Mouse (Mus musculus) neural tube, embryonic 11.5 days (tissue): ENCODE measurements around the gene 4933415A04Rik. TPM values are rescaled to one million over a fixed set of nuclear protein-coding genes. Genes with fewer than 3 reads are reported as not detected.

ENCODE experiments used
- ATAC-seq: fragments of 200-750 bp; cut with Nextera tagmentation; 2 replicates; pipeline ENCODE4 v1.8.0; 2017; ENCODE audit warnings: moderate number of reproducible peaks, mild to moderate bottlenecking, moderate TSS enrichment, moderate library complexity; ENCODE audit not compliant: insufficient read depth, low FRiP score, low TSS enrichment
- DNase-seq: peaks from one replicate; pipeline ENCODE4 v3.0.0-alpha.2; 2015; ENCODE audit warnings: low spot score
- H3K27ac ChIP-seq: fragments of 300-500 bp; sonication (generic); 2 replicates; pipeline ENCODE4 v1.5.1; 2014; ENCODE audit warnings: low read depth, mild to moderate bottlenecking, low read length
- H3K27me3 ChIP-seq: fragments of 300-500 bp; sonication (generic); 2 replicates; pipeline ENCODE4 v1.6.1; 2014; ENCODE audit warnings: mild to moderate bottlenecking, low read length, mixed read lengths; ENCODE audit not compliant: control insufficient read depth, insufficient read depth
- H3K36me3 ChIP-seq: fragments of 300-500 bp; sonication (generic); 2 replicates; pipeline ENCODE4 v1.6.1; 2014; ENCODE audit warnings: mild to moderate bottlenecking, low read length, moderate library complexity, mixed read lengths; ENCODE audit not compliant: control insufficient read depth, insufficient read depth
- H3K4me1 ChIP-seq: fragments of 300-500 bp; sonication (generic); 2 replicates; pipeline ENCODE4 v1.6.1; 2014; ENCODE audit warnings: low read length, mixed read lengths; ENCODE audit not compliant: control insufficient read depth, insufficient read depth
- H3K4me2 ChIP-seq: fragments of 300-500 bp; sonication (generic); 2 replicates; pipeline ENCODE4 v1.6.1; 2014; ENCODE audit warnings: low read depth, mild to moderate bottlenecking, moderate library complexity
- H3K4me3 ChIP-seq: fragments of 300-500 bp; sonication (generic); 2 replicates; pipeline ENCODE4 v1.5.1; 2014; ENCODE audit warnings: low read depth, low read length
- H3K9ac ChIP-seq: fragments of 300-500 bp; sonication (generic); 2 replicates; pipeline ENCODE4 v1.6.1; 2014; ENCODE audit warnings: mild to moderate bottlenecking, low read length
- H3K9me3 ChIP-seq: fragments of 300-500 bp; sonication (generic); 2 replicates; pipeline ENCODE4 v1.6.1; 2016; ENCODE audit warnings: low read length; ENCODE audit not compliant: control insufficient read depth
- WGBS: fragments of 180-500 bp; shearing (Covaris S2); extraction: QIAGEN DNeasy Blood & Tissue Kit; methylation state at CpG from one replicate; pipeline ENCODE4 v1.1.7; 2014; 5-methylcytosine and 5-hydroxymethylcytosine counted together
- polyA plus RNA-seq: library from polyadenylated mRNA; unstranded; fragments of >200 nt; fragmentation: Nextera tagmentation; extraction: Ambion mirVana; gene quantifications from 2 replicates; pipeline ENCODE4 v1.2.1, GENCODE M21; 2014

Gene 4933415A04Rik
- polyA plus RNA-seq, 1 experiment from 2014 or later, result 12.5 TPM

DNA sequence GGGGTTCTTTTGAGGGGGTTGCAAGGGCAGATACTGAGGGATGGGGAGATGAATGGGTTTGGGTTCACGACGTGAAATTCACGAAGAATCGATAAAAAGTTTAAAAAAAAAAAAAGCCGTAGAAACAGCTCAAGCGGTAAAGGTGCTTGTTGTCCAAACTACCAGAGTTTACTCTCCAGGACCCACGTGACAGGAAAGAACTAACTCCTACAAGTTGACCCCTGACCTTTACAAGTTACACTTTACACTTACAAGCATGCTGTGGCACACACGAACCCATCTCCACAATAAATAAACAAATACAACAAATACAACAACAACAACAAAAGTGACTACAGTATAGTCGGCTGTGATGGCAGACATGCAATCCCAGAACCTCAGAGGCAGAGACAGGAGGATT, 44.8 kb downstream of the 4933415A04Rik start:
- Histone ChIP-seq H3K4me2 (no peak overlapping the region), H3K27ac (no peak overlapping the region), H3K27me3 (no peaks in the 10 kb centered on the region), H3K9ac (no peak overlapping the region), H3K4me1 (0 out of 2 replicates have a peak, but pooled peaks cover 2% of the 10 kb centered on the region), H3K4me3 (no peak overlapping the region), H3K9me3 (no peaks in the 10 kb centered on the region), H3K36me3 (no peaks in the 10 kb centered on the region)
- ATAC-seq, result no peak
- no peak for DNase-seq
- 92% methylated on average over 9 of the region's 9 CpGs for WGBS

DNA sequence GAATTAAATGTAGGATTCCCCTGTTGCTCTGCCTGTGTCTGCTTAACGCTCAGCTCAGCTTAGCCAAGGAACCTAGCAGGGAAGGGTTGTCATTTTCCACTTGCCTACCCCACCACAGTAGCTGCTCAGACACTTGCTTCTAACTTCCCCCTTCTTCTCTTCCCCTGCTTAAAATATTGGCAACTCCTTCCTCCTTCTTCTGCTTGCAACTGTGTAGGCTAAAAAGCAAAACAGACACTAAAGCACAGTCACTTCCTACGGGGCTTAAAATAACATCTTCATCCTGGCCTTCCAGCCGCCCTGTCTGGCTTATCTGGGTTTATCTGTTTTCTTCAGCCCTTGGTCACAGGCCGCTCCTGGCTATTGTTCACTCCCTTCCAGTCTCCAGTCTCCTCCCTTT, 45.7 kb downstream of the 4933415A04Rik start:
- no peak for ATAC-seq
- H3K9me3 ChIP-seq, result no peaks in the 10 kb centered on the region
- no peaks in the 10 kb centered on the region for H3K36me3 ChIP-seq
- H3K4me2 ChIP-seq, result no peak overlapping the region
- no peak overlapping the region for H3K27ac ChIP-seq
- H3K4me1 ChIP-seq, result 0 out of 2 replicates have a peak, but pooled peaks cover 2% of the 10 kb centered on the region
- WGBS, result 66% methylated on average over 4 of the region's 4 CpGs
- H3K9ac ChIP-seq, result no peak overlapping the region
- DNase-seq, result no peak
- H3K27me3 ChIP-seq, result no peaks in the 10 kb centered on the region
- H3K4me3 ChIP-seq, result no peak overlapping the region

DNA sequence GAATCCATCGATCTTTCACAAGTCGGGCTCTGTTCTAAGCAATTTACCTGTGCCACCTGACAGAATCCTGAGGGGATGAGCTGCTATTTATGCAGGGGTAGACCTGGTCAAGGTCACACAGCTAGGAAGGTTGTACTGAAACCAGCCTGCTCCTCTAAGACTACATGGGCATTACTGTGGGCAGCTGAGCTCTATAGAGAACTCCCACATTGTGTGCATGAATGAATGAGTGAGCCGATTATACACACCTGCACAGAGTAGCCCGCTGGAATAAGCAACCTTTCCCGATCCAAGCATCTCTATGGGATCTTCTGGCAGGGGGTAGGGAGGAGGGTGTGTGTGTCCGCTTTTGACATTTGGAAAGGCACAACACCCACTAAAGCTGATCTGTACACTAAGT, 46.3 kb downstream of the 4933415A04Rik start:
- Histone ChIP-seq H3K4me1 (0 out of 2 replicates have a peak, but pooled peaks cover 2% of the 10 kb centered on the region), H3K27me3 (no peaks in the 10 kb centered on the region), H3K4me3 (no peak overlapping the region), H3K36me3 (no peaks in the 10 kb centered on the region), H3K27ac (no peak overlapping the region), H3K9ac (no peak overlapping the region), H3K9me3 (no peaks in the 10 kb centered on the region), H3K4me2 (no peak overlapping the region)
- DNase-seq (no peak), ATAC-seq (no peak)
- WGBS, result 83% methylated on average over 6 of the region's 6 CpGs

DNA sequence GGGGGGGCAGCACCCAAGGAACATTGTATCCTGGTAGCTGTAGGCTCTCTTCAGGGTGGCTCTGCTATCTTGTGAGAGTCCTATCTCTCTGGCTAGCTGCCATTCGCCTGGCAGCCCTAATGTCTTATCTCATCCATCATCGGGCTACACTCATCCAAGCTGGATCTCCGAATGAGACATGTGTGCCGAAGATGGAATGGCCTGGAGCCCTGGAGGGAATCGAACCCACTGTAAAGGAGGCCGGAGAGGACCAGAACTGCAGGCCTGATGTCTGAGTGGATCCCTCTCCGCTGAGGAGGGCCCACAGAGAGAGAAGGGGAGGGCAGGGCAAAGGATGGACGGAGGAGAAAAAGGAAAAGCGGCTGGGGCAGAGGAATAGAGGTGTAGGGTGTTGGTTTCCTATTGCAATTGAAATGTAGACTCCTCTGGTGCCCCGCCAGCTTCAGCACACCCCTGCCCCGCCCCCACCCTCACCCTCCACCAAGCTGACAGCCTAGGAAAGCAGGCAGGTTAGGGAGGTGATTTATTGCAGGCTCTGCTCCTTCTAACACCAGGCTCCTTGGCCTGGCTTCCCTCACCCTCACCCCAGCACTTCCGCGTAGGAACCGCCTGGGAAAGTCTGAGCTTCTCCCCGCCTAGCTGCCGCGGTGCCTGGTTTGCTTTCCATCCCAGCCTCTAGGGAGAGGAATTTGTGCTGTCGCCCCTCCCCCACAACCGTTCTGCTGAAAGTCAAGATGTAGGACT, 47.0 kb downstream of the 4933415A04Rik start:
- peak; percentile 79 for ATAC-seq
- 0 out of 2 replicates have a peak, but pooled peaks cover 2% of the 10 kb centered on the region for H3K4me1 ChIP-seq
- H3K27ac ChIP-seq, result no peak overlapping the region
- H3K36me3 ChIP-seq, result no peaks in the 10 kb centered on the region
- peak; percentile 66 for DNase-seq
- no peaks in the 10 kb centered on the region for H3K27me3 ChIP-seq
- no peaks in the 10 kb centered on the region for H3K9me3 ChIP-seq
- peak overlapping the region; percentile 34 for H3K4me2 ChIP-seq
- WGBS, result 20% methylated on average over 19 of the region's 19 CpGs
- H3K9ac ChIP-seq, result no peak overlapping the region
- no peak overlapping the region for H3K4me3 ChIP-seq

DNA sequence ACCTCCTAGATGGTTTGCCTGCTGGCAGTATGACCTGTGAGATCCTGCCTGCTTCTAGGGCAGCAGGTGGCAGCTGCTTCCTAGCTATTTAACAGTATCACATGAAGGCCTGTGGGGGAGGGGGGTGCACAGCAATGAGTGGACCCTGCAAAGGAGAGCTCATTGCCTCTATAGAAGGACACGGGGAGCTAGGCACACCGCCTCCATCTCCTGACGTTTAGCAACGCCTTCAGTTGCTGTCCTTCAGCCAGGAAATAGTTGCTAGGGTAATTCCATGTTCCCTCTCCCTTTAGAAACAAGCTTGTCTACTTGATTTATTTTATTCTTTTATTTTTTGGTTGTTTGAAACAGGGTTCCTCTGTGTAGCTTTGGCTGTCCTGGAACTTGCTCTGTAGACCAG, 49.9 kb downstream of the 4933415A04Rik start:
- ATAC-seq (no peak), DNase-seq (no peak)
- 77% methylated on average over 4 of the region's 4 CpGs for WGBS
- no peaks in the 10 kb centered on the region for H3K9me3 ChIP-seq
- H3K4me1 ChIP-seq, result 0 out of 2 replicates have a peak, but pooled peaks cover 2% of the 10 kb centered on the region
- H3K27ac ChIP-seq, result no peak overlapping the region
- no peaks in the 10 kb centered on the region for H3K27me3 ChIP-seq
- H3K4me3 ChIP-seq, result no peak overlapping the region
- H3K9ac ChIP-seq, result no peak overlapping the region
- no peaks in the 10 kb centered on the region for H3K36me3 ChIP-seq
- H3K4me2 ChIP-seq, result no peak overlapping the region

DNA sequence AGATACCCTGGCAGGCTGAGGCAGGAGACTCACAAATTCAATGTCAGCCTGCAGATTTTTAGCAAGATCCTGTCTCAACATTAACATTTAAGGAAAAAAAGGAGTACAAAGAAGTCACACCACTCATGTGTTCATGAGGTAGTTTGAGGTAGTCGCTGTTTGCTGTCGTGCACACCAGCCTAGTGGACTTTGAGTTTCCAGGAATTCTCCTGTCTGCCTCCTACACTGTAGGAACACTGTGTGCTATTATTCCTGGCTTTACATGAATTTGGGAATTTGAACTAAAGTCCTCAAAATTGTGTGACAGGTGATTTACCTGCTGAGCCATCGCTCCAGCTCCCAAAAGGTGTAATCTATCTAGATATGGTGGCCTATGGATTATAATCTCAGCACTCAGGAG, 51.6 kb downstream of the 4933415A04Rik start:
- H3K4me2 ChIP-seq, result no peak overlapping the region
- H3K36me3 ChIP-seq, result no peaks in the 10 kb centered on the region
- H3K27me3 ChIP-seq, result no peaks in the 10 kb centered on the region
- no peak overlapping the region for H3K27ac ChIP-seq
- ATAC-seq (no peak), DNase-seq (no peak)
- H3K9me3 ChIP-seq, result no peaks in the 10 kb centered on the region
- no peak overlapping the region for H3K4me3 ChIP-seq
- WGBS, result 94% methylated on average over 3 of the region's 3 CpGs
- H3K4me1 ChIP-seq, result 0 out of 2 replicates have a peak, but pooled peaks cover 5% of the 10 kb centered on the region
- H3K9ac ChIP-seq, result no peak overlapping the region

Other genes with a start within 250 kb of the 4933415A04Rik start
- 62.8 and 71.2 TPM in 2 replicates for gene Pttg1, start 160.8 kb upstream of the 4933415A04Rik start, polyA plus RNA-seq
- 63.8 and 65.3 TPM in 2 replicates for gene Slu7, start 153.3 kb upstream of the 4933415A04Rik start, polyA plus RNA-seq
- 1.5 and 1.9 TPM in 2 replicates for gene C1qtnf2, start 112.8 kb upstream of the 4933415A04Rik start, polyA plus RNA-seq
- 44.0 and 45.2 TPM in 2 replicates for gene Ccnjl, start 58.3 kb upstream of the 4933415A04Rik start, polyA plus RNA-seq
- not detected in 2 replicates for gene Fabp6, start 14.5 kb downstream of the 4933415A04Rik start, polyA plus RNA-seq
- 38.4 and 49.1 TPM in 2 replicates for gene Pwwp2a, start 95.0 kb downstream of the 4933415A04Rik start, polyA plus RNA-seq
- gene Ttc1, start 161.0 kb downstream of the 4933415A04Rik start, polyA plus RNA-seq, result 88.0 and 89.2 TPM in 2 replicates